Mouse (Mus musculus): ENCODE results near the gene Man2a2. TPM values are rescaled to one million over a fixed set of nuclear protein-coding genes. Genes with fewer than 3 reads are reported as not detected.

The Man2a2 gene
- total and polyA plus RNA-seq, 2 experiments from 2014 or later, result 16.6 to 70.2 TPM

DNA sequence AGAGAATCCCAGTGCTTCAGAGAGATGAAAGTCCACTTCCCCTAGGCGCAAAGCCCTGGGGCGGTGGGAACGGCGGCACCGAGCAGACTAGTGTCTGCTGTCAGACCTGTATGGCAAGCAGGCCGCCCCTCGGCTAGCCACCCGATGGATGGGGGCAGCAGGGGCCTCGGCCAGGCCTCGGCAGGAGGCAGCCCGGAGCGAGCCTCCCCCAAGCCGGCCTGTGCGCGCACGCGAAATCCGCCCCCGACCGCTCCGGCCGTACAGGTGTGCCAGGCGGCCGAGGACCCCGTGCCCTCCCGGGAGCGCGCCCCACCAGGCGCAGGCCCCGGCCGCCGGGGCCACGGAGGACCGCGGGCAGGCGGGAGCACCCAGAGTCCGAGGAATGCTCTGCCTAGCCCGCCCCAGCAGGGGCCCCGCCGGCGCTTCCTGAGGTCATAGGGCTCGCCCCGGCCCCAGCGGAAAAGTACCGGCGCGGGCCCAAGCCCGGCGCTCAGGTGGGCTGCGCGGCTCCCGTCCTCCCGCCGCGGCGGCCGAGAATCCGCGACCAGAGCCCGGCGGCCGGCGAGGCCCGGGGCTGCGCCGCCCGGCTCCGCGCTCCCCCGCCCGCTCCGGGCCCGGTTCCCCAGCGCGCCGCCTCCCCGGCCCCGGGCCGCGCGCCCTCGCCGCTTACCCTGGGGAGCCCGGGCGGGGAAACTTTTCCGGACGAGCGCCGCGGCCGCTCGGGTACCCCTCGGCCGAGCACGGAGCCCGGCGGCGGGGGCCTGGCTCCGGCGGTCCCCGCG lies 30.9 kb upstream of the Man2a2 start:
- Histone ChIP-seq H3K27me3 (ENCODE audit: insufficient read depth, low read length) (no peaks in the 10 kb centered on the region), H3K4me1 (ENCODE audit: insufficient read depth, low read length) (peaks cover 15% of the 10 kb centered on the region), H3K9ac (replicated peaks; ENCODE audit: low read length, poor library complexity, severe bottlenecking) (peak overlapping the region; percentile 83), H3K9me3 (ENCODE audit: low read length) (no peaks in the 10 kb centered on the region), H3K4me3 (ENCODE audit: low read depth, low read length) (peak overlapping the region; percentile 93), H3K36me3 (ENCODE audit: insufficient read depth, low read length) (peaks cover 7% of the 10 kb centered on the region; the same call in 1 of the 2 replicates), H3K27ac (ENCODE audit: low read depth, low read length) (peak overlapping the region; percentile 89), H3K4me2 (ENCODE audit: low read depth, low read length, poor library complexity, severe bottlenecking) (peak overlapping the region; percentile 94)
- ATAC-seq (ENCODE audit: low FRiP score), result peak; percentile 45
- 0% methylated on average over 23 of the region's 102 CpGs for WGBS
- DNase-seq (ENCODE audit: low spot score), result no peak
- no peak for TF ChIP-seq CTCF (IDR thresholded peaks at IDR 0.05)

GRCm38 (mm10) chr7:80401041-80401859 lies 30.1 kb upstream of the Man2a2 start:
- peak; percentile 6; the same call in 1 of the 2 replicates for ATAC-seq (ENCODE audit: low FRiP score)
- peak overlapping the region; percentile 93 for H3K4me3 ChIP-seq (ENCODE audit: low read depth, low read length)
- H3K4me2 ChIP-seq (ENCODE audit: low read depth, low read length, poor library complexity, severe bottlenecking), result peak overlapping the region; percentile 94
- no peaks in the 10 kb centered on the region for H3K27me3 ChIP-seq (ENCODE audit: insufficient read depth, low read length)
- H3K9ac ChIP-seq (replicated peaks; ENCODE audit: low read length, poor library complexity, severe bottlenecking), result peak overlapping the region; percentile 83
- peaks cover 15% of the 10 kb centered on the region for H3K4me1 ChIP-seq (ENCODE audit: insufficient read depth, low read length)
- 15% methylated on average over 5 of the region's 5 CpGs for WGBS
- no peaks in the 10 kb centered on the region for H3K9me3 ChIP-seq (ENCODE audit: low read length)
- H3K27ac ChIP-seq (ENCODE audit: low read depth, low read length), result peak overlapping the region; percentile 89
- peaks cover 12% of the 10 kb centered on the region; the same call in 1 of the 2 replicates for H3K36me3 ChIP-seq (ENCODE audit: insufficient read depth, low read length)
- DNase-seq (ENCODE audit: low spot score), result no peak
- no peak for TF ChIP-seq CTCF (IDR thresholded peaks at IDR 0.05)

- H3K9me3 ChIP-seq (ENCODE audit: low read length), result no peaks in the 10 kb centered on the region
- H3K27me3 ChIP-seq (ENCODE audit: insufficient read depth, low read length), result no peaks in the 10 kb centered on the region
- H3K36me3 ChIP-seq (ENCODE audit: insufficient read depth, low read length), result peaks cover 16% of the 10 kb centered on the region; the same call in 1 of the 2 replicates
- WGBS, result 76% methylated on average over 6 of the region's 6 CpGs
- peak overlapping the region; percentile 94 for H3K4me2 ChIP-seq (ENCODE audit: low read depth, low read length, poor library complexity, severe bottlenecking)
- no peak overlapping the region for H3K27ac ChIP-seq (ENCODE audit: low read depth, low read length)
- no peak for DNase-seq (ENCODE audit: low spot score)
- 0 out of 2 replicates have a peak overlapping the region, but pooled peaks have one; percentile 34 for H3K9ac ChIP-seq (replicated peaks; ENCODE audit: low read length, poor library complexity, severe bottlenecking)
- ATAC-seq (ENCODE audit: low FRiP score), result no peak
- peaks cover 15% of the 10 kb centered on the region for H3K4me1 ChIP-seq (ENCODE audit: insufficient read depth, low read length)
- no peak for TF ChIP-seq CTCF (IDR thresholded peaks at IDR 0.05)
- no peak overlapping the region for H3K4me3 ChIP-seq (ENCODE audit: low read depth, low read length)
These were observed 29.4 kb upstream of the Man2a2 start for GRCm38 (mm10) chr7:80400571-80400970.

- 0 out of 2 replicates have a peak overlapping the region, but pooled peaks have one; percentile 34 for H3K9ac ChIP-seq (replicated peaks; ENCODE audit: low read length, poor library complexity, severe bottlenecking)
- H3K4me1 ChIP-seq (ENCODE audit: insufficient read depth, low read length), result peaks cover 15% of the 10 kb centered on the region
- no peak; the same call in 1 of the 2 replicates for TF ChIP-seq CTCF (IDR thresholded peaks at IDR 0.05)
- peaks cover 21% of the 10 kb centered on the region for H3K36me3 ChIP-seq (ENCODE audit: insufficient read depth, low read length)
- no peak for DNase-seq (ENCODE audit: low spot score)
- WGBS, result 54% methylated on average over 5 of the region's 5 CpGs
- H3K4me2 ChIP-seq (ENCODE audit: low read depth, low read length, poor library complexity, severe bottlenecking), result no peak overlapping the region
- H3K4me3 ChIP-seq (ENCODE audit: low read depth, low read length), result no peak overlapping the region
- no peak overlapping the region for H3K27ac ChIP-seq (ENCODE audit: low read depth, low read length)
- no peak for ATAC-seq (ENCODE audit: low FRiP score)
- no peaks in the 10 kb centered on the region for H3K9me3 ChIP-seq (ENCODE audit: low read length)
- no peaks in the 10 kb centered on the region for H3K27me3 ChIP-seq (ENCODE audit: insufficient read depth, low read length)
These were observed 28.9 kb upstream of the Man2a2 start for GRCm38 (mm10) chr7:80400099-80400498.

DNA sequence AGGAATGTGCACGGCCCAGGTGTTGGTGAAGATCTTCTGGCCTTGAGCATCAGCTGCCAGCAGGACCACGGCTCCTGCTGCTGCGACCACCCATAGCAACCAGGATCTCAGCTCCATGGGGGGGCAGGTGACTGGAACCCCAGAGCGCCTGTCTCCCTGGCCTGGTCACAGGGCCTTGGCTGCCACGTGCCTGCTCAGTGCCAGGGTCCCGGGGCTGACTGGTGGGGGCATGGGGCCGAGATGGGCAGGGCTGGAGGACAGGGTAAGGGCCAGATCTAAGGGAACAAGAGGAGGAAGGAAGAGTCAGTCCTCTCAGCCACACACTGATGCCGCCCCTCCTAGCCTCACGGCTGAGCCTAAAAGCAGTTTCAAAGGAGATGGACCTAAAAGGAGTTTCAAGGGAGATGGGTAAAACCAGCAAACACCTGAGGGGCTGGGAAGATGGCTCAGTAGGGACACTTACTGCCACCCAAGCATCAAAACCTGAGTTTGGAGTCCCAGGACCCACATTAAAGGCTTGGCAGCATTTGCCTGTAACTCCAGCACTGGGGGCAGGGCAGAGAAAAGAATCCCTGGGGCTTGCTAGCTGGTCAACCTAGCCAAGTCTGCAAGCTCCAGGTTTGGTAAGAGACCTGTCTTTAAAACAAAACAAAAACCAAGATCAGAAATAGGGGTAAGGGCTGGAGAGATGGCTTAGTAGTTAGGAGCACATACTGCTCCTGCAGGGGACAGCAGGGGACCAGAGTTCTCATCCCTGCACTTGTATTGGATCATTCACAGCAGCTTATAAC lies 27.7 kb upstream of the Man2a2 start:
- Histone ChIP-seq H3K4me2 (ENCODE audit: low read depth, low read length, poor library complexity, severe bottlenecking) (no peak overlapping the region), H3K4me3 (ENCODE audit: low read depth, low read length) (no peak overlapping the region), H3K4me1 (ENCODE audit: insufficient read depth, low read length) (peaks cover 15% of the 10 kb centered on the region), H3K36me3 (ENCODE audit: insufficient read depth, low read length) (peaks cover 23% of the 10 kb centered on the region), H3K27ac (ENCODE audit: low read depth, low read length) (no peak overlapping the region), H3K9ac (replicated peaks; ENCODE audit: low read length, poor library complexity, severe bottlenecking) (no peak overlapping the region), H3K9me3 (ENCODE audit: low read length) (no peaks in the 10 kb centered on the region), H3K27me3 (ENCODE audit: insufficient read depth, low read length) (no peaks in the 10 kb centered on the region)
- no peak for ATAC-seq (ENCODE audit: low FRiP score)
- DNase-seq (ENCODE audit: low spot score), result no peak
- TF ChIP-seq CTCF (IDR thresholded peaks at IDR 0.05), result no peak
- WGBS, result 77% methylated on average over 9 of the region's 9 CpGs
